Mouse (Mus musculus): Measurements from ENCODE around the gene Krtap16-1. TPM values are rescaled to one million over a fixed set of nuclear protein-coding genes. Genes with fewer than 3 reads are reported as not detected.

Krtap16-1 gene
- polyA plus RNA-seq, 1 experiment: not detected

- H3K27me3 ChIP-seq (ENCODE audit: control insufficient read depth, insufficient read depth, insufficient read length): no peaks in the 10 kb centered on the region
- TF ChIP-seq CEBPB (IDR thresholded peaks at IDR 0.05; ENCODE audit: low read depth) (no peak), MAX (IDR thresholded peaks at IDR 0.05) (no peak), CTCF (IDR thresholded peaks at IDR 0.05; ENCODE audit: control insufficient read depth, insufficient read depth, insufficient read length) (no peak), MYOD1 (IDR thresholded peaks at IDR 0.05; ENCODE audit: control insufficient read depth, insufficient read length, low read depth) (no peak), FOSL1 (IDR thresholded peaks at IDR 0.05; ENCODE audit: insufficient read depth, low read length, poor library complexity, severe bottlenecking) (no peak), MYOG (IDR thresholded peaks at IDR 0.05; ENCODE audit: control insufficient read depth, extremely low read depth, insufficient read length) (no peak), USF1 (IDR thresholded peaks at IDR 0.05; ENCODE audit: low read depth) (no peak)
- H3ac ChIP-seq (ENCODE audit: control insufficient read depth, insufficient read length, low read depth): no peak overlapping the region
- H3K4me3 ChIP-seq (ENCODE audit: insufficient read depth, poor library complexity, severe bottlenecking): no peak overlapping the region
- H3K79me3 ChIP-seq (ENCODE audit: low read depth): no peaks in the 10 kb centered on the region
- no peaks in the 10 kb centered on the region for H3K36me3 ChIP-seq (ENCODE audit: control insufficient read depth, insufficient read depth)
- H3K79me2 ChIP-seq (ENCODE audit: control insufficient read depth, insufficient read depth): no peaks in the 10 kb centered on the region
Observed at GRCm38 (mm10) chr11:100010682-100011081, 24.3 kb upstream of the Krtap16-1 start.

GRCm38 (mm10) chr11:100008336-100008735 lies 21.9 kb upstream of the Krtap16-1 start:
- H3K79me3 ChIP-seq (ENCODE audit: low read depth): no peaks in the 10 kb centered on the region
- no peak overlapping the region for H3ac ChIP-seq (ENCODE audit: control insufficient read depth, insufficient read length, low read depth)
- no peak overlapping the region for H3K4me3 ChIP-seq (ENCODE audit: insufficient read depth, poor library complexity, severe bottlenecking)
- H3K36me3 ChIP-seq (ENCODE audit: control insufficient read depth, insufficient read depth): no peaks in the 10 kb centered on the region
- H3K79me2 ChIP-seq (ENCODE audit: control insufficient read depth, insufficient read depth): no peaks in the 10 kb centered on the region
- TF ChIP-seq MYOG (IDR thresholded peaks at IDR 0.05; ENCODE audit: control insufficient read depth, extremely low read depth, insufficient read length) (no peak), CEBPB (IDR thresholded peaks at IDR 0.05; ENCODE audit: low read depth) (no peak), CTCF (IDR thresholded peaks at IDR 0.05; ENCODE audit: control insufficient read depth, insufficient read depth, insufficient read length) (no peak), FOSL1 (IDR thresholded peaks at IDR 0.05; ENCODE audit: insufficient read depth, low read length, poor library complexity, severe bottlenecking) (no peak), USF1 (IDR thresholded peaks at IDR 0.05; ENCODE audit: low read depth) (no peak), MYOD1 (IDR thresholded peaks at IDR 0.05; ENCODE audit: control insufficient read depth, insufficient read length, low read depth) (no peak), MAX (IDR thresholded peaks at IDR 0.05) (no peak)
- H3K27me3 ChIP-seq (ENCODE audit: control insufficient read depth, insufficient read depth, insufficient read length): no peaks in the 10 kb centered on the region

- H3K79me3 ChIP-seq (ENCODE audit: low read depth): no peaks in the 10 kb centered on the region
- H3K36me3 ChIP-seq (ENCODE audit: control insufficient read depth, insufficient read depth): no peaks in the 10 kb centered on the region
- no peaks in the 10 kb centered on the region for H3K27me3 ChIP-seq (ENCODE audit: control insufficient read depth, insufficient read depth, insufficient read length)
- TF ChIP-seq USF1 (IDR thresholded peaks at IDR 0.05; ENCODE audit: low read depth) (no peak), MAX (IDR thresholded peaks at IDR 0.05) (no peak), CTCF (IDR thresholded peaks at IDR 0.05; ENCODE audit: control insufficient read depth, insufficient read depth, insufficient read length) (no peak), MYOD1 (IDR thresholded peaks at IDR 0.05; ENCODE audit: control insufficient read depth, insufficient read length, low read depth) (no peak), MYOG (IDR thresholded peaks at IDR 0.05; ENCODE audit: control insufficient read depth, extremely low read depth, insufficient read length) (no peak), FOSL1 (IDR thresholded peaks at IDR 0.05; ENCODE audit: insufficient read depth, low read length, poor library complexity, severe bottlenecking) (no peak), CEBPB (IDR thresholded peaks at IDR 0.05; ENCODE audit: low read depth) (no peak)
- no peak overlapping the region for H3ac ChIP-seq (ENCODE audit: control insufficient read depth, insufficient read length, low read depth)
- H3K79me2 ChIP-seq (ENCODE audit: control insufficient read depth, insufficient read depth): no peaks in the 10 kb centered on the region
- no peak overlapping the region for H3K4me3 ChIP-seq (ENCODE audit: insufficient read depth, poor library complexity, severe bottlenecking)
Observed at GRCm38 (mm10) chr11:100006624-100007023, 20.2 kb upstream of the Krtap16-1 start.

GRCm38 (mm10) chr11:100005905-100006304 lies 19.5 kb upstream of the Krtap16-1 start:
- no peaks in the 10 kb centered on the region for H3K36me3 ChIP-seq (ENCODE audit: control insufficient read depth, insufficient read depth)
- no peaks in the 10 kb centered on the region for H3K79me2 ChIP-seq (ENCODE audit: control insufficient read depth, insufficient read depth)
- no peak overlapping the region for H3K4me3 ChIP-seq (ENCODE audit: insufficient read depth, poor library complexity, severe bottlenecking)

GRCm38 (mm10) chr11:100004846-100005245 lies 18.4 kb upstream of the Krtap16-1 start:
- no peaks in the 10 kb centered on the region for H3K79me3 ChIP-seq (ENCODE audit: low read depth)
- H3K36me3 ChIP-seq (ENCODE audit: control insufficient read depth, insufficient read depth): no peaks in the 10 kb centered on the region
- no peak overlapping the region for H3K4me3 ChIP-seq (ENCODE audit: insufficient read depth, poor library complexity, severe bottlenecking)
- TF ChIP-seq MYOD1 (IDR thresholded peaks at IDR 0.05; ENCODE audit: control insufficient read depth, insufficient read length, low read depth) (no peak), CTCF (IDR thresholded peaks at IDR 0.05; ENCODE audit: control insufficient read depth, insufficient read depth, insufficient read length) (peak; percentile 23)
- no peaks in the 10 kb centered on the region for H3K27me3 ChIP-seq (ENCODE audit: control insufficient read depth, insufficient read depth, insufficient read length)
- H3ac ChIP-seq (ENCODE audit: control insufficient read depth, insufficient read length, low read depth): no peak overlapping the region
- H3K79me2 ChIP-seq (ENCODE audit: control insufficient read depth, insufficient read depth): no peaks in the 10 kb centered on the region

More at GRCm38 (mm10) chr11:100005905-100006304, 19.5 kb upstream of the Krtap16-1 start:
- no peak overlapping the region for H3ac ChIP-seq (ENCODE audit: control insufficient read depth, insufficient read length, low read depth)
- no peak for TF ChIP-seq CEBPB (IDR thresholded peaks at IDR 0.05; ENCODE audit: low read depth)
- H3K27me3 ChIP-seq (ENCODE audit: control insufficient read depth, insufficient read depth, insufficient read length): no peaks in the 10 kb centered on the region
- no peaks in the 10 kb centered on the region for H3K79me3 ChIP-seq (ENCODE audit: low read depth)

GRCm38 (mm10) chr11:99999091-99999490 lies 12.7 kb upstream of the Krtap16-1 start:
- Histone ChIP-seq H3K79me2 (ENCODE audit: control insufficient read depth, insufficient read depth) (no peaks in the 10 kb centered on the region), H3ac (ENCODE audit: control insufficient read depth, insufficient read length, low read depth) (no peak overlapping the region), H3K36me3 (ENCODE audit: control insufficient read depth, insufficient read depth) (no peaks in the 10 kb centered on the region), H3K27me3 (ENCODE audit: control insufficient read depth, insufficient read depth, insufficient read length) (peaks cover 10% of the 10 kb centered on the region), H3K79me3 (ENCODE audit: low read depth) (no peaks in the 10 kb centered on the region), H3K4me3 (ENCODE audit: insufficient read depth, poor library complexity, severe bottlenecking) (no peak overlapping the region)
- TF ChIP-seq MAX (IDR thresholded peaks at IDR 0.05): no peak
- TF ChIP-seq USF1 (IDR thresholded peaks at IDR 0.05; ENCODE audit: low read depth): no peak
- TF ChIP-seq CEBPB (IDR thresholded peaks at IDR 0.05; ENCODE audit: low read depth): no peak
- TF ChIP-seq MYOD1 (IDR thresholded peaks at IDR 0.05; ENCODE audit: control insufficient read depth, insufficient read length, low read depth): no peak
- TF ChIP-seq FOSL1 (IDR thresholded peaks at IDR 0.05; ENCODE audit: insufficient read depth, low read length, poor library complexity, severe bottlenecking): no peak
- no peak for TF ChIP-seq CTCF (IDR thresholded peaks at IDR 0.05; ENCODE audit: control insufficient read depth, insufficient read depth, insufficient read length)
- no peak for TF ChIP-seq MYOG (IDR thresholded peaks at IDR 0.05; ENCODE audit: control insufficient read depth, extremely low read depth, insufficient read length)

Data from C2C12 (cell line).